Mouse (Mus musculus) layer of hippocampus, adult 18-20 months (tissue): ENCODE measurements around the gene Col26a1. TPM values are rescaled to one million over a fixed set of nuclear protein-coding genes. Genes with fewer than 3 reads are reported as not detected.

Experiments
- DNase-seq, 2 experiments: peaks; one replicate each; pipeline ENCODE4 v3.0.0; 2022; ENCODE audit warnings: low spot score in 2 of 2
- long read RNA-seq: library from polyadenylated mRNA; stranded (forward); transcript quantifications from one replicate; pipeline ENCODE4 v2.0.0, GENCODE M21; 2021
- total RNA-seq, 2 experiments: library from RNA; stranded (reverse); gene quantifications; 2 replicates each; pipeline ENCODE4 v1.2.3; 2021

Col26a1 gene
- 1 to 10 TPM; 1.8 to 2.7 TPM for total RNA-seq
- long read RNA-seq, partial matches to known transcripts, result 1 of 1 reads
- long read RNA-seq, other reads (novel, unspliced or antisense), result 0 of 1 reads

DNA sequence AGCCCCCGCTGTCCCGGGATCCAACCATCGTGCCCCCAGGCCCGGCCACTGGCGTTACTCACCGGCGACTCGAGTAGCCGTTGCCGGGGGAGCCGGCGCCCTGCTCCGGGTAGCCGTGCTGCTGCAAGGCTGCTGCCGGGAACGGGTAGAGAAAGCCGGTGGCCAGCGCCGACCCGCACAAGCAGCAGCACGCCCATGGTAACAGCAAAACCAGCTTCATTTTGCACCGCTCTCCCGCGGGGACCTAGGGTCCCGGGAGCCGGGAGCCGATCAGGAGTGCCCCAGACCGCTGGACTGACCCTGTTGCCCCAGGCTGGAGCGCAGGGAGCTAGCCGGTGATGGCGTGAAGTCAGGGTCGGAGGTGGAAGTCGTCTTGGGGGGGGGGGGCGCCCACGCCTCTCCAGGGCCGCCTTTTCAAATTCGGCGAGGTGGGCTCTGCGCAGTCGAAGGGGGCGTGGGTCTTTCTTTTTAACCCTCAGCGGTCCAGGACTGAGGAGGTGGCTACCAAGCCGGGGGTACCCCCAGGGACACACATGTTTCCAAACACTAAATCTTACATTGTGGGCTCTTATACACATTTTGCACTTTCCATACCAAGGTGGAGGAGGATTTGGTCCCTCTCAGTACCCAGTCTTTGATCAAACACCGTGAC lies at the start of gene Col26a1:
Gene Col26a1 (minus strand): TSS at position 422 of the 652 bp plus-strand sequence.
- DNase-seq, result no peak

DNA sequence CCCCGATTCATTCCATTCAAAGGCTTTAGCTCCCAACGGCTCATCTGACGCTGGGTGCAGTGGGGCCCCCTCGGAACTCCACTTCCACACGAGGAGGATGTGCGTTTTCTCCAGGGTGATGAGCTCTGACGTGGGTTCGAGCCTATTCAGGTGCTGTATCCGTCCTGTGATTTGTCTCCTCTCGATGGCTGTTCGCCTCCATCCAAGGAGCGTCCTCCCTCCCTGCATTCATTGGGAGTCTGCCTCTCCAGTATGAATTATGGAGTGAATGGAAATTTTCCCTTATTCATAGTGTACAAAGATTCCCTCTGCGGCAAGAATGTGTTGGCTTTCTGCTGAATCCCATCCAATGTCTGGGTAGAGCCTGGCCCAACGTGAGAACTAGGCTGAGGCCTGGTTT lies 48.9 kb upstream of the Col26a1 start:
- peak in 1 of 2 experiments; percentile 30 for DNase-seq

DNA sequence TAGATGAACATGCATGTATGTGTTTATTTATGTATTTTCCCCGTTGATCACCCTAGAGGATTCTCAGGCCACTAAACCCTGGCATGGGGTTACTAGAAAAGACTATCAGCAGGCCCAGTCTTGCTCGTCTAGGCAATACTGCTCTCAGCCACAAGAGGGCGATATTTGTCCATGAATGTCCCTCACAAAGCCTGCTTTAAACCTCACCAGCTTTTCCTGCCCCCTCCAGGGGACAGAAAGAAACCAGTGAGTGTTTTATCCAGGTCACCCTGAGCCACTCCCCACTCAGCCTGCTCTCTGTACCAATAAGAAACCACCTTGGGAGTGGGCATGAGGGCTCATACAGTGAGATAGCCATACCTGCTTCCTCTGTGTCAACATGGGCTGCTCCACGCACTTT lies 46.1 kb upstream of the Col26a1 start:
- peak; percentile 71 to 92 for DNase-seq

DNA sequence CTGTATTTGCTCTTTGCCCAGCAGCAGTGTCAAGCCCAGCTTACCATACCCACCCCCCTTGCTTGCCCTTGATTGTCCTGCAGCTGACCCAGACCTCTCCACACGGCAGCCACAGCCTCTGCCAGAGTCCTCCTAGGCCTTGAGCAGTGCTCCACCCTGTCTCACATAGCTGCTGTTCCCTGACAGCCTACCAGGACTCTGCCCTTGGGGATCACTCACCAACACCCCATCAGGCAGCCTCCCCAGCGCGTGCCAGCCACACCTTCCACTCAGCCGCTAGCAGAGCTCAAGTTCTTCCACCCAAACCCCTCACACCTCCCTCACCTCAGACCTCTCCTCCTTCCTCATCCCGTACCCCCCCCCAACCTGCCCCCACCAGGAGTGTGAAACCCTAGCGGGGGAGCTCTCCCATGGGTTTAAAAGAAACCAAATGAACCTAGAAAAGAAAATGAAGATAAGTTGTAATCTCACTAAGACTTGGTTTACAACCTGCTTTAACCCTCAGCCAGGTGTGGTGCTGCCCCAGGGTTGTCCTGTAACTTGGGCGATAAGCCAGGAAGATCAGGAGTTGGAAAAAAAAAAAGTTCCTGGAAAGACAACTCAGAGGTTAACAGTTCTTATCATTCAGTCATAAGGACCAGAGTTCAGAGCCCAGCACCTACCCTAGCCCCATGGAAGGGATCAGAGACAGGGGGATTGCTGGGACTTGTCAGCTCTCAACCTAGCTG lies 40.9 kb upstream of the Col26a1 start:
- DNase-seq, result no peak

DNA sequence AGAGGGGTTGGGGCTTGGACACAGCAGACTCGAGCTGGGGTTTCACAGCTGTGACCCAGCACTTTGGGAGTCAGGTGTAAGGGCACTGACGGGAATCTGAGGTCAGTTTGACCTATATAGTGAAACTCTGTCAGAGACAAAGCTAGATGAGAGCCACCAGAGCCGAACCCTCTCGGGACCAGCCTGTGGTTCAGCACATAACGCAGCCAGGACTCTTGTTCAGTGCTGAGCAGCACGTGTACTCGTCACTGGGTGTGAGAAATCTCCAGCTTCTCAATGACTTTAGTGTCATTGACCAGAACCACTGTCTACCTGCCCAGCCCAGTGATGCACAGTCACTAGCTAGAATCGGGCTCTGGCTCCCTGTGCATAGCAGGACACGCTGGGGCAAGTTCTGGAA lies 39.8 kb upstream of the Col26a1 start:
- DNase-seq, result no peak

DNA sequence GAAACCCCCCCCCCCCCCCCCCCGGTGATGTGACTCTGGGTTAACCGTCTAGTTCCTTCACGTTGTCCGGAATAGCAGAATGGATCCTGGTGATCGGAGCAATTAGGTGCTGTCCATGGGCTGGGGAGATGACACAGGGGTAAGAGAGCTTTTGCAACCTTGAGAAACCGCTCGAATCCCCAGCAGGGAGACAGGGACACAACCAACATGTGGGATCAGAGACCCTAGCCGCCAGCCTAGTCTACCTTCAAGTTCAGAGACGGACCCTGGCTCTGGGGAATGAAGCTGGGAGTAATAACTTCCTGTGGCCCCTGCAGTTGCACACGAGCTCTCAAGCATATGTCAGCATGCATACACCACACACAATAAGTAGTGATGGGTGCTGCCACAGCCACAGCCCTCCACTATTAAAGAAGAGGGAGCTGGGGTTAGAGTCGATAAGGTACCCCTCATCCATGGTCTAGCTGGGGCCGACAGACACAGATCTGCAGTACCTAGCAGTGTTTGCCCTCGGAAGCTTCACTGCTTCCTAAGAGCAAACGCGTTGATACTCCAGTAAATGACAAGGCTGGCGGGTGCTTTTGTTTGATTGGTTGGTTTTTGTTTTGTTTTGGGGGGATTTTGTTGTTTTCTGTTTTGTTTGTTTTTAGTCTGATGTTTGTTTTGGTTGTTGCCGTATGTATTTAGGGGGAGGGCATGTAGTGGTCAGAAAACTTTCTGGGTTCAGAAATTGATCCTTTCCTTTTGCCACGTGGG lies 36.7 kb upstream of the Col26a1 start:
- peak in 1 of 2 experiments; percentile 14 for DNase-seq

DNA sequence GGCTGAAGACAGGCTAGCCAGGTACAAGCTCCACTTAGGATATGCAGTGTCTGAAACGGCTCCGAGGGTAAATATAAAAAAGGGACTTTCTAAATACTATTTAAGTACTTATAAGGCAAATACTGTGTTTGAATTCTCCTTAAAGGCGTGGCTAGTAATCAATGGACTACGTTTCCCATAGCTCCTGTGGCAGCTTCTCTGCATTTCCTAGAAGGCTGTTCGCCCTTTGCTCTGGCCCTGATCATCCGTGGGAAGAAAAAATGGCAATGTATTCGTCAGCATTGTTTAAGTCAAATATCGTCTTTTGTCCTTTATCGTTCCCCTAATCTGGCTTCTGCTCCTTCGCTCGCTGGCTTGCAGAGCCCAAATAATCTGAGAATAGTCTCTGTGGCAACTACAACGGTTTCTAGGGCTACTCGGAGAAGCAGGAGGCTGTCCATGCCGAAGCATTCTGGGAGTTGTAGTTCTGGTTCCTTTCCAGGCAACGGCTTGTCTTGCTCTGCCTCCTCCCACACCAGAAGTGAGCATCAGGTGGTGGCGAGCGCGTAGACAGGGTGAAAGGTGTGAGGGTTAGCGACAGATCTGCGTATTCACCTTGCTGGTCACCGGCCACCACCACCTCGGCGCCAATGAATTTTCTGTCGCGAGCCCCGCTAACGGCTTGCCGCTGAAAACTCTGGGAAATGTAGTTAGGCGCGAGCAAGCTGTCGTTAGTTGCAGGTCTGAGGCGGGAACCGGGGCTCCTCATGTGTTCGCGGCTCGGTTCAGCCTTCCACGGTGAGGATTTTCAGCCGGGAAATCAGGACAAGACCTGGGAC lies 35.9 kb upstream of the Col26a1 start:
- peak; percentile 79 to 91 for DNase-seq

DNA sequence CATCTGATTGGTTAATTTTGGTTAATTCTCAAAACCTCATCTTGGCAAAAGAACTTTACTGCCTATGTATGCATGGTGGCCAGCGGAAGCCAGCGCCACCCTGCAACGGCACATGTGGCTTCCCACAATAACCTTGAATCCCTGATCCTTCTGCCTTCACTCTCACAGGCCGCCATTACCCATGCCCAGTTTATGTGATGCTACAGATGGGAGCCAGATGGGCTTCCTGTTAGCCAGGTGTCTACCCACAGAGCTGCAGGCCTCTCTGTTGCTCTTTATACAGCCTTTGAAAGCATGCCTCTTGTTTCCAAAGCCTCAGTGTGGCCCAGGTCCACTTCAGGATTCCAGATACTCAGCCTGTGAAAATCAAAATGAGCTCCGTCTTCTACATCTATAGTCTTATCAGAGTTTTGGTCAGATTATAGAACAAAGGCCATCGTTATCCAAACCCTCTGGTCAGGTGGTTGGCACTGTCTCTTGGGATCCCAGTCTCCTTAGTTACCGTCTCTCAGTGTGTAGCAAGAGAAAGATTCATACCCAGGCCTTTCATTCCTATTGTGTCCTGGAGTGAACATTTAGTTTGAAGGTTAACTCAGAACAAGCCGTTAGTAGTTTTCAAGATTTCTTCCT lies 34.7 kb upstream of the Col26a1 start:
- no peak for DNase-seq

DNA sequence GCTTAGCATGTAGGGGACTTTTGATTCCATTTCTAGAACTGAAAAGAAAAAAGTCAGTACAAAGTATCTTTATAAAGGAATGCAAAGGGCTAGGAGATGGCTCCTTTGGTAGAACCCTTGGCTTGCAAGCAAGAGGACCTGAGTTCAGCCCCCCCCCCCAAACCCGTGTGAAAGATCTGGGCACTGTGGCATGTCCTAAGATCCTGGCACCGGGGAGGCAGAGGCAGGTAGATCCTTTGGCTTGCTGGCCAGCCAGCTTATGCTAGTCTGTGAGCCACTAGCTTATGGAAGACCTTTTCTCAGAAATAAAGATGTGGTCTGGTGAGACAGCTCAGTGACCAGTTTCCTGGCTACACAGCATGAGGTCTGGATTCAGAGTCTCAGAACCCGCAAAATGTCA lies 31.2 kb upstream of the Col26a1 start:
- DNase-seq, result no peak

DNA sequence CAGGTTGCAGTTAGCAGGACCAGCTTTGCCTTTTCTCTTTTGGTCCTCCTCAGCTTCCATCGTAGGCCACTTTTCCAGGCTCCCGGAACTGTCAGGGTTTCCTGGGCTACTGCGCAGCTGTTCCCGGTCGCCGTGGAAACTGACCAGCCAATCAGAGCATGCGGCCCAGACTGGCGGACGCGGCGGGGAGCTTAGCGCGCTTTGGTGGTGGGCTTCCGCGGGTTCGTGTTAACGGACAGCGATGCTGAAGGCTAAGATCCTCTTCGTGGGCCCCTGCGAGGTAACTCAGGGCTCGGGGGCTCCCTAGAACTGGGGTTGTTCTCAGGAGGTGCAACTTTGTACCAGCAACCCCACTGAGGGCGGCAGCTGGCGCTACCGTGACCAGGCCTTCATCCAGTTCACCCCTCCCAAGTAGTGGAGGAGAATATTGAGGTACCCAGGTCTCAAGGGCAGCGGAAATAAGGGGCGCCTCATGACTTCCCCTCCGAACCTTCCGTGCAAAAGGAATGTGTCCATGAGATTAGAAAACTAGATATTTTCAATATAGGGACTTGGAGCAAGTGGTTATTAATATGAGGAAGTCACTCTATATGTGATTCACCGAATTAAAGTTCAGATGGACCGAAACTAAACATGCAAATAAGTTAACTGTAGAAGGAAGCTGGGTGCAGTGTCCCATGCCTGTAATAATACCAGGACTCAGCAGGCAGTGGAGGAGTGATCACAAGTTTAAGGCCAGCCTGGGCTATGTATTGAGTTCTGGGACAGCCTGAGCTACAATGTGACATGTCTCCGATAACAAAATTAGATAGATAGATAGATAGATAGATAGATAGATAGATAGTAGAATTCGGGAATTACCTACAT lies 25.2 kb upstream of the Col26a1 start, which contains the start of gene Ift22:
Gene Ift22 (plus strand): TSS at position 160 of the 867 bp plus-strand sequence.
- peak; percentile 90 to 97 for DNase-seq

DNA sequence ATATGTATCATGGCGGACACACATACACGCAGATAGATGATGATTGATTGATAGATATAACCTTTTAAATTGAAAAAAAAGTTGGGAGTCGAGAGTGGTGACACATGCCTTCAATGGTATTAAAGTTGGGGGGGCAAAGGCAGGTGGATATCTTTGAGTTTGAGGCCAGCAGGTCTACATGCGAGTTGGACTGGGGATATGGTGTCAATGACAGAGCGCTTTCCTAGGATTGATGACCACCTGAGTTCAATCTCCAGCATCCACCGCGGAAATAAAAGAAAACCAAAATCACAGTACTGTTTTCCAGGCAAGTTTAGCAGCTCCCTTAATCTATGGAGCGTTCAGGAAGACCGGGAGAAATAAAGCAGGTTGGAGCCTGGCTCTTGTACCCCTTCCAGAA lies 24.6 kb upstream of the Col26a1 start:
- DNase-seq, result no peak

DNA sequence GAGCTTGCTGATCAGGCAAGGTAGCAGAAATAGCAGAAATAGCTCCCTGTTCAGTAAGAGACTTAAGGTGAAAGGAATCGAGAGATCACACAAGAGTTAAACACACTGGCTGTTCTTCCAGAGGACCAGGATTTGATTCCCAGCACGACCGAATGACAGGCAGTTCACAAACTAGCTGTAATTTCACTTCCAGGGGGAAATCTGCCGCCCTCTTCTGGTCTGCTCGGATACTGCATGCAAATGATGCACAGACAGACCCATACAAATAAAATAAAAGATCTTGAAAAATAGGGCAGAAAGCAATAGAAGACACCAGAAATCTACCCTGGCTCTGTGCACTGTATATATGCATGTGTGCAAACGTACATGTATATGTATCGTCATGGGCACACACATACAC lies 22.6 kb upstream of the Col26a1 start:
- no peak for DNase-seq

DNA sequence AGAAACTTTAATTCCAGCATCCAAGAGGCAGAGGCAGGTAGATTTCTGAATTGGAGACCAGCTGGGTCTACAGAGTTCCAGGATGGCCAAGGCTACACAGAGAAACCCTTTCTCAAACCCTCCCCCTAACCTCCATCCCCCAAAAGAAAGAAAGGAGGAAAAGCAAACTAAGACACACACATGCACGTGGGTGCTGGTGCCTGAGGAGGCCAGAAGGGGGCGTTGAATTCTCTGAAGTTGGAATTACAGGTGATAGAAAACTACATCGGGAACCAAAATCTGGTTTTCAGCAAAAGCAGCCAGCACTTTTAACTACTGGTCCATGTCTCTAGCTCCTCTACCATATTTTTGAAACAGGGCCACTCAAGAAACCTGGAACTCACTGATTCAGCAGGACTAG lies 21.6 kb upstream of the Col26a1 start:
- no peak for DNase-seq

DNA sequence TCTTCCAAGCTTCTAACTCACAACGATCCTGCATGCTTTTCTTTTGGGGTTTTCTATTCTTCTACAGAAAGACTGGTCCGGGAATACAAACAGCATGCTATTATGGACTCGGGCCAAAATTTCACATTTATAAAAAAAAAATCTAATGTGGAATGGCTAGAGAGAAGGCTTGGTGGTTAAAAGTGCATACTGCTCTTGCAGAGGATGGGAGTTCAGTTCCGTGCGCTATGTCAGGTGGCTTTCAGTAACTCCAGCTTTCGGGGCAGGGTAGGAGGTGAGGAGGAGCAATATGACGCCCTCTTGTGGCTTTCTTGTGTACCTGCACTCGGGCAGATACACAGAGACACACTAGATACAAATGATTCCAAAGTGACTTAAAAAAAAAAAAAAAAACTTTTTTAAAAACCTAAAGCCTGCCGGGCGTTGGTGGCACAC lies 12.5 kb upstream of the Col26a1 start:
- DNase-seq, result no peak

DNA sequence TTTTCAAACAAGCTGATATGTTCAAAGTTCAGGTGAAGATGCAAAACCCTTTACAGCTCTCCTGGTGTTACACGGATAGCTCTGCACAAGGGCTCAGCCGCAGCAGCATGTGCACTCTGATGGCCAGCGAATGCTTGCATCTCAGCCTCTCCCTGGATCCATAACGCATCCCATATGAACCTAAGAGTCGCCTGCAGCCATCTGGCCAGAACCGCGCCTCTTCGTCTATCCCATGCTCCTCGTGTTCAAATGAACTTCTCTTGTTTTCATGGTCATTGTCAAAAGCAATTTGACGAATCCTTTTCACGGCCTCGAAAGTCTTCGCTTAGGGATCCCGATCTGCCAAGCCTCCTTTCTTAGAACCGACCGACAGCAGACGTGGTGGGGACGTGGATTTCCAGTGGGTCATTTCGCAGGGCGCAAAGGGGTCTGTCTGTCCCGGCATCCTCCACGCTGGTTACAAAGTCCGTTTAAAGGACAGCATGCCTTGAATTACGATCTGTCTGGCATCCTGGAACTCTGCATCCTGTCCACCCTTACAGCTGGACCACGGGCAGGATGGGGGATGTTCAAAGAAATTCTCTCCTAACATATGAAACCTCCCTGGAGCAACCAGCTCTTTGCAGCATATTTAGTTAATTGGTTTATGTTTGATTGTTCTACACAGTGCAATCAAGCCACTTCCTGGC lies 12.0 kb upstream of the Col26a1 start:
- no peak for DNase-seq

DNA sequence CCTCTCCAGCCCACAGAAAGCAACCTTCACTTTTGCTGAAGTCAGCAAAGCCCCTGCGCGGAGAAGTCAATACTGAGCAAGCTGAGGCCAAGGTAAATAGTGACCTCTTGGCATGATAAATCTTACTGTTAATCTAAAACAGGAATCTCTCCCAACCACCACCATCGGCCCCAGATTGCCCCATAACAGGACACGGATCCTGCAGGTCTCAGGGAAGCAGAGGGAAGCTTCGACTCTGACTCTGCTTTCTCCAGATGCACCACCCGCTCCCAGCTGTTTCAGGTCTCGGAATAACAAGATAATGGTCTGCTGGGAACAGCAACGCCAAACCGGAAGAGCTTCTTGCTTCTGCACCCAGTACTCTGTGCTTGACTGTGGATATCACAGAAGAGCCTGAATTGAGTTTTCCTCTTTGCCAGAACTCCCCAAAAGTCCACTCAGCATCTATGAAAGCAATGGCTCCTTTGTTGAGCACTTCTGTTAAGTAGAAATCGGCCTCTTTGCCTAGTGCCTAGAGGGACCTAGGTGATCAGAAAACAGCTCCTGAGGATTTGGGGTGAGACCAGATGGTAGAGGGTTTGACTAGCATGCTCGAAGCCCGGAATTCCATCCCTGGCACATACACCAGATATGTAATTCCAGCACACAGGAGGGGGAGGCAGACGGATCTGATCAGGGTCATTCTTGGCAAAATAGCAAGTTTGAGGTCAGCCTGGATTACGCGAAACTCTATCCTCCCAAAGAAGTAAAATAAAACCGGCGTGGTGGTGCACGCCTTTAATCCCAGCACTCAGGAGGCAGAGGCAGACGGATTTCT lies 5.7 kb upstream of the Col26a1 start:
- DNase-seq, result no peak

DNA sequence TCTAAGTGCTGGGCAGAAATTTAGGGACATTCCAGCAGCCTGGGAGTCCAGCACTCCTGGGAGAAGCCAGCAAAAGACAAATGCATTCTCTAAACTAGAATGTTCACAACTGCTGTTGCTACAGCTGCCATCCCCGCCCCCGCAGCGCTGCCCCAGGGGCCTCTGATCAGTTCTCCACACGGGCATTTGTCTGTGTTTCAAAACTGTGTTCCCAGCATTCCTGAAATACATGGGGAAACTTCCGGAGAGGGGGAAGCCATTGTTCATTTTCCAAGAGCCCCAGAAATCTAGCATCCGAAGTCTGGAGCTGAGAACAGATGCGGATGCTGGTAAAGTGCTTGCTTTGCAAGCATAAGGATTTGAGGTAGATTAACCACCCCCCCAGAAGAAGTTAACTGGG lies 3.9 kb upstream of the Col26a1 start:
- no peak for DNase-seq
